Comparison of ENCODE assay signal across 9 mouse cellular contexts in genomic region chr17:56762769-56763731, GRCm38 (mm10). TPM values are rescaled to one million over a fixed set of nuclear protein-coding genes. Genes with fewer than 3 reads are reported as not detected.
DNase-seq lines count a peak whose midpoint lies in the region; ATAC-seq and TF ChIP-seq lines count a peak whose summit lies in the region.
"Had no signal": no experiment of that assay in that cellular context is flagged by ENCODE, and none has a peak within 500 bp of the region (broad histone marks: within the 10 kb centered on the region; RNA-seq: fewer than 3 reads in every experiment).

No protein-coding gene starts in this region.

- no peaks in the 10 kb centered on the region for H3K27me3 ChIP-seq in intestine, postnatal 0 days (replicated peaks; ENCODE audit: control insufficient read depth, insufficient read depth, low read length)
- no peaks in the 10 kb centered on the region for H3K27me3 ChIP-seq in limb, embryonic 14.5 days (ENCODE audit: control insufficient read depth, insufficient read depth, low read length)
- peaks cover 6% of the 10 kb centered on the region for H3K27me3 ChIP-seq in midbrain, embryonic 16.5 days (ENCODE audit: control insufficient read depth, insufficient read depth, low read depth, low read length)
- H3K27me3 ChIP-seq: embryonic facial prominence, embryonic 15.5 days had no signal

- H3K4me3 ChIP-seq in intestine, postnatal 0 days (ENCODE audit: low read depth, low read length) = no peak overlapping the region
- no peak overlapping the region for H3K4me3 ChIP-seq in limb, embryonic 14.5 days (replicated peaks; ENCODE audit: low read length)
- H3K4me3 ChIP-seq in midbrain, embryonic 16.5 days (ENCODE audit: low read depth, low read length) = no peak overlapping the region

- H3K9ac ChIP-seq in intestine, postnatal 0 days (ENCODE audit: low read depth, low read length) = no peak overlapping the region
- no peak overlapping the region for H3K9ac ChIP-seq in limb, embryonic 14.5 days (ENCODE audit: low read depth, low read length, severe bottlenecking)
- H3K9ac ChIP-seq in midbrain, embryonic 16.5 days (ENCODE audit: low read depth, low read length) = peak overlapping the region; percentile 71; the same call in 1 of the 2 replicates

- 0 out of 2 replicates have a peak, but pooled peaks cover 4% of the 10 kb centered on the region for H3K4me1 ChIP-seq in intestine, postnatal 0 days (replicated peaks; ENCODE audit: control insufficient read depth, insufficient read depth, low read length)
- peaks cover 16% of the 10 kb centered on the region for H3K4me1 ChIP-seq in limb, embryonic 14.5 days (ENCODE audit: control insufficient read depth, insufficient read depth, low read length)
- peaks cover 22% of the 10 kb centered on the region for H3K4me1 ChIP-seq in midbrain, embryonic 16.5 days (ENCODE audit: control insufficient read depth, insufficient read depth, low read length)

- no peaks in the 10 kb centered on the region for H3K9me3 ChIP-seq in intestine, postnatal 0 days (ENCODE audit: control insufficient read depth)
- no peaks in the 10 kb centered on the region for H3K9me3 ChIP-seq in limb, embryonic 14.5 days (ENCODE audit: control insufficient read depth, low read length)
- H3K9me3 ChIP-seq in midbrain, embryonic 16.5 days (replicated peaks; ENCODE audit: control insufficient read depth, low read length, poor library complexity, severe bottlenecking) = no peaks in the 10 kb centered on the region
- H3K9me3 ChIP-seq: embryonic facial prominence, embryonic 15.5 days had no signal

- 35% methylated on average over 27 of the region's 27 CpGs for WGBS in intestine, postnatal 0 days
- 54% methylated on average over 27 of the region's 27 CpGs for WGBS in limb, embryonic 14.5 days
- WGBS in midbrain, embryonic 16.5 days = 45% methylated on average over 27 of the region's 27 CpGs

- TF ChIP-seq POLR2A in limb, embryonic 14.5 days (IDR thresholded peaks at IDR 0.05; ENCODE audit: borderline replicate concordance, extremely low read depth, insufficient read depth, insufficient read length) = no peak

- peak overlapping the region; percentile 82 for H3K4me2 ChIP-seq in intestine, postnatal 0 days (replicated peaks; ENCODE audit: low read depth)
- H3K4me2 ChIP-seq in limb, embryonic 14.5 days (replicated peaks; ENCODE audit: low read depth, low read length, severe bottlenecking) = 0 out of 2 replicates have a peak overlapping the region, but pooled peaks have one; percentile 79
- H3K4me2 ChIP-seq in midbrain, embryonic 16.5 days (ENCODE audit: low read length) = peak overlapping the region; percentile 71

- no peak for ATAC-seq in intestine, postnatal 0 days
- no peak for ATAC-seq in limb, embryonic 14.5 days (ENCODE audit: low FRiP score, low read depth)
- ATAC-seq in midbrain, embryonic 16.5 days = no peak

- H3K27ac ChIP-seq in intestine, postnatal 0 days (ENCODE audit: low read depth, low read length) = no peak overlapping the region; the same call in 1 of the 2 replicates
- no peak overlapping the region for H3K27ac ChIP-seq in limb, embryonic 14.5 days (replicated peaks; ENCODE audit: low read depth, low read length)
- peak overlapping the region; percentile 96 for H3K27ac ChIP-seq in midbrain, embryonic 16.5 days (ENCODE audit: low read length)

- DNase-seq in ovary, postnatal 14 days (ENCODE audit: low spot score) = peak; percentile 55
- no peak for DNase-seq in ovary, postnatal 36 days (ENCODE audit: low spot score)
- DNase-seq in cerebellum, adult 8-10 months = peak; percentile 77
- DNase-seq in frontal cortex, postnatal 36 days (ENCODE audit: low spot score in 2 of 2) = peak; percentile 58 to 78
- DNase-seq in limb, embryonic 14.5 days (ENCODE audit: low spot score) = no peak
- peak; percentile 69 for DNase-seq in testis, postnatal 10 days (ENCODE audit: low spot score)

- H3K36me3 ChIP-seq in intestine, postnatal 0 days (ENCODE audit: control insufficient read depth, insufficient read depth) = peaks cover 15% of the 10 kb centered on the region
- H3K36me3 ChIP-seq in limb, embryonic 14.5 days (ENCODE audit: control insufficient read depth, insufficient read depth, low read length) = peaks cover 17% of the 10 kb centered on the region
- peaks cover 2% of the 10 kb centered on the region; the same call in 1 of the 2 replicates for H3K36me3 ChIP-seq in midbrain, embryonic 16.5 days (ENCODE audit: control insufficient read depth, insufficient read depth, low read length)

- peak; percentile 100 for TF ChIP-seq CTCF in intestine, postnatal 0 days (IDR thresholded peaks at IDR 0.05; ENCODE audit: low read depth)

RNA-seq across cellular contexts. Expression of gene Dus3l, which starts 1.5 kb away (rescaled TPM):
- polyA plus RNA-seq in intestine, postnatal 0 days (2015; fragmentation: Nextera tagmentation; extraction: Ambion mirVana) = 16.1 and 16.6 TPM in 2 replicates
- 107 and 144 TPM in 2 replicates for polyA plus RNA-seq in limb, embryonic 14.5 days (2012; rRNA removed)
- 43.6 and 44.4 TPM in 2 replicates for polyA plus RNA-seq in limb, embryonic 14.5 days (2014; fragmentation: Nextera tagmentation; extraction: Ambion mirVana)
- polyA plus RNA-seq in midbrain, embryonic 16.5 days (2015; fragmentation: Nextera tagmentation; extraction: Ambion mirVana) = 96.8 and 106 TPM in 2 replicates

RNA-seq across cellular contexts. Expression of gene Nrtn, which starts 5.7 kb away (rescaled TPM):
- polyA plus RNA-seq in intestine, postnatal 0 days (2015; fragmentation: Nextera tagmentation; extraction: Ambion mirVana) = 20.6 and 21.0 TPM in 2 replicates
- polyA plus RNA-seq in limb, embryonic 14.5 days (2012; rRNA removed) = 24.1 and 36.7 TPM in 2 replicates
- 31.9 and 36.5 TPM in 2 replicates for polyA plus RNA-seq in limb, embryonic 14.5 days (2014; fragmentation: Nextera tagmentation; extraction: Ambion mirVana)
- 2.5 and 4.0 TPM in 2 replicates for polyA plus RNA-seq in midbrain, embryonic 16.5 days (2015; fragmentation: Nextera tagmentation; extraction: Ambion mirVana)

RNA-seq across cellular contexts. Expression of gene Prr22, which starts 7.0 kb away (rescaled TPM):
- 0.25 and 0.51 TPM in 2 replicates for polyA plus RNA-seq in intestine, postnatal 0 days (2015; fragmentation: Nextera tagmentation; extraction: Ambion mirVana)
- 4.5 and 5.0 TPM in 2 replicates for polyA plus RNA-seq in limb, embryonic 14.5 days (2012; rRNA removed)
- polyA plus RNA-seq in limb, embryonic 14.5 days (2014; fragmentation: Nextera tagmentation; extraction: Ambion mirVana) = 0.58 and 0.97 TPM in 2 replicates
- polyA plus RNA-seq in midbrain, embryonic 16.5 days (2015; fragmentation: Nextera tagmentation; extraction: Ambion mirVana) = 0.97 and 1.1 TPM in 2 replicates

RNA-seq across cellular contexts. Expression of gene Vmac, which starts 45.2 kb away (rescaled TPM):
- polyA plus RNA-seq in intestine, postnatal 0 days (2015; fragmentation: Nextera tagmentation; extraction: Ambion mirVana) = 9.6 and 13.4 TPM in 2 replicates
- polyA plus RNA-seq in limb, embryonic 14.5 days (2012; rRNA removed) = 23.4 and 24.1 TPM in 2 replicates
- polyA plus RNA-seq in limb, embryonic 14.5 days (2014; fragmentation: Nextera tagmentation; extraction: Ambion mirVana) = 24.1 and 25.0 TPM in 2 replicates
- 15.6 and 16.1 TPM in 2 replicates for polyA plus RNA-seq in midbrain, embryonic 16.5 days (2015; fragmentation: Nextera tagmentation; extraction: Ambion mirVana)

RNA-seq across cellular contexts. Expression of gene Ndufa11, which starts 45.5 kb away (rescaled TPM):
- polyA plus RNA-seq in intestine, postnatal 0 days (2015; fragmentation: Nextera tagmentation; extraction: Ambion mirVana) = 660 and 718 TPM in 2 replicates
- polyA plus RNA-seq in limb, embryonic 14.5 days (2012; rRNA removed) = 251 and 322 TPM in 2 replicates
- polyA plus RNA-seq in limb, embryonic 14.5 days (2014; fragmentation: Nextera tagmentation; extraction: Ambion mirVana) = 469 and 480 TPM in 2 replicates
- polyA plus RNA-seq in midbrain, embryonic 16.5 days (2015; fragmentation: Nextera tagmentation; extraction: Ambion mirVana) = 492 and 497 TPM in 2 replicates

Comparison
In these comparisons a context has a peak if more than half of its experiments do, and no peak if none do; other contexts are left out.
1. DNase-seq: peak in ovary, postnatal 14 days (single experiment), cerebellum, adult 8-10 months (single experiment), frontal cortex, postnatal 36 days (2 of 2) and testis, postnatal 10 days (single experiment); none in ovary, postnatal 36 days (single experiment) and limb, embryonic 14.5 days (single experiment).
2. Peak in every context shown above with its lines, with median percentiles within 50 percentile points of each other: H3K4me2 ChIP-seq.